Mouse (Mus musculus): ENCODE data around the gene Ubqln1. TPM values are rescaled to one million over a fixed set of nuclear protein-coding genes. Genes with fewer than 3 reads are reported as not detected.

Gene Ubqln1
- polyA plus RNA-seq, 1 experiment from 2014 or later: 85.6 TPM

DNA sequence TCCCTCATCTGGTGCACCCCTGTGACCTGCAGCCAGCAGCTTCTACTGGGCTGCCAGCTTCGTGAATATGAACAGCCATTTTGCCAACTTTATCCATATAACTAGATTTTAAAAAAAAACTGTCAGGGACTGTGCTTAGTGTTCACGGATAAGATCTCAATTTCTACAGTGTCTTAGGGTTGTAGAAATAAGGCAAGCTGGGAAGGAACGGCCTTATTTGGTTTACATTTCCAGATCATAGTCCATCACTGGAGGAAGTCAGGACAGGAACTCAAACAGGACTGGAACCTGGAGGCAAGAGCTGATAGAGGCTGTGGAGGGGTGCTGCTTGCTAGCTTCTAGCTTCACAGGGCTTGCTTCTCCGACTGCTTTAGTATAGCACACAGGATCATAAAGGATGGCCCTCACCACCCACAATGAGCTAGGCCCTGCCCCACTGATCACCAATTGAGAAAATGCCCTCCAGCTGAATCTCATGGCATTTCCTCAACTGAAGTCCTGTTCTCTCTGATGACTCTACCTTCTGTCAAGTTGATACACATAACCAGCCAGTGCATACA is 85.7 kb downstream of the Ubqln1 start:
- Histone ChIP-seq H3K4me1 (replicated peaks; ENCODE audit: control insufficient read depth, insufficient read depth, low read length) (peaks cover 20% of the 10 kb centered on the region), H3K9me3 (ENCODE audit: control insufficient read depth, low read length) (no peaks in the 10 kb centered on the region), H3K9ac (ENCODE audit: low read length) (peak overlapping the region; percentile 99), H3K27me3 (replicated peaks; ENCODE audit: control insufficient read depth, insufficient read depth, low read length) (no peaks in the 10 kb centered on the region), H3K4me3 (ENCODE audit: low read depth, low read length) (peak overlapping the region; percentile 100), H3K36me3 (ENCODE audit: control insufficient read depth, insufficient read depth, low read length) (peaks cover 14% of the 10 kb centered on the region), H3K27ac (ENCODE audit: low read depth) (peak overlapping the region; percentile 99), H3K4me2 (ENCODE audit: low read length) (peak overlapping the region; percentile 81)
- DNase-seq (ENCODE audit: low spot score) (no peak), ATAC-seq (replicated peaks; ENCODE audit: low FRiP score, low TSS enrichment, low read depth) (no peak)
- WGBS: 25% methylated on average over 4 of the region's 4 CpGs

DNA sequence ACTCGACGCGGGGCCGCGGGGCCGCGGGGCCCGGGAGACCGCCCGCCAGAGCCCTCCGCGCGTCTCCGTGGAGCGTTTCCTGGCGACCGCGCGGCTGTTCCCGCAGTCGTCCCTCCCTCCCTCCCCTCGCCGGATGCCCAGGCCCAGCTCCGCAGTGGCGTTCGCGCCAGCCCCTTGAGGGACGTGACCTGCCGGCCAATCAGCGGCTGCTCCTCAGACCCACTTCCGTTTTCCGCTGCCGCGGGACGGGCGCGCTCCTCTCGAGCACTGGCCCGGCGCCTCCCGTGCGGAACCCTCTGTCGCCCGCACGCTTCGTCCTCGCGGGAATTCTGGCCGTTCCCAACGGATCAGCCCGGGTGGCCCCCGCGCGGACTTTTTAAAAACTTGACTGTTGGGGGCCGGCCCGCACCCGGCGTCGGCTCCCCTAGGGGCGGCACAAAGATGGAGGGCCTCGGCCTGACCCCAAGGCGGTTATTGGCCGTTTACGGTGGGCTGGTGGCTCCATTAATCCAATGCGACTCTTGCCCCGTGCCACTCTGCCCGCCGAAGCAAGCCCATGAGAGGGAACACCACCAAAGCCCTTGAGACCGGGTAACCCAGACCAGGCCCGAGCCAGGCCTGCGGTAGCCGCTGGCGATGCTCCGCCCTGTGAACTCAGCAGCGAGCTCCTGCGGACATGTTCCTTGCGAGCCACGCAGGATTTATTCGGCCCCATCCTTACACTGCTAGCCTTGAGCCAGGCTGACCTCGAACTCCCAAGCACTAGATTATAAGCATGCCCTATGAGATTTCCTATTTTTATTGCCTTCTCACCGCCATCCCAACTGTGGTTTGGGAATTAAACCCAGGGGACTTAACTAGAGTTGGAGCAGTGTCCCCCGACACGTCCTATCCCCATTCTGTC is 86.4 kb downstream of the Ubqln1 start:
- Histone ChIP-seq H3K4me2 (ENCODE audit: low read length) (peak overlapping the region; percentile 81), H3K4me3 (ENCODE audit: low read depth, low read length) (peak overlapping the region; percentile 100), H3K36me3 (ENCODE audit: control insufficient read depth, insufficient read depth, low read length) (peaks cover 15% of the 10 kb centered on the region), H3K27ac (ENCODE audit: low read depth) (peak overlapping the region; percentile 99), H3K4me1 (replicated peaks; ENCODE audit: control insufficient read depth, insufficient read depth, low read length) (peaks cover 28% of the 10 kb centered on the region), H3K9ac (ENCODE audit: low read length) (peak overlapping the region; percentile 99), H3K27me3 (replicated peaks; ENCODE audit: control insufficient read depth, insufficient read depth, low read length) (no peaks in the 10 kb centered on the region), H3K9me3 (ENCODE audit: control insufficient read depth, low read length) (no peaks in the 10 kb centered on the region)
- under 1% methylated on average over 82 of the region's 83 CpGs for WGBS
- DNase-seq (ENCODE audit: low spot score): peak; percentile 96
- ATAC-seq (replicated peaks; ENCODE audit: low FRiP score, low TSS enrichment, low read depth): peak; percentile 97

DNA sequence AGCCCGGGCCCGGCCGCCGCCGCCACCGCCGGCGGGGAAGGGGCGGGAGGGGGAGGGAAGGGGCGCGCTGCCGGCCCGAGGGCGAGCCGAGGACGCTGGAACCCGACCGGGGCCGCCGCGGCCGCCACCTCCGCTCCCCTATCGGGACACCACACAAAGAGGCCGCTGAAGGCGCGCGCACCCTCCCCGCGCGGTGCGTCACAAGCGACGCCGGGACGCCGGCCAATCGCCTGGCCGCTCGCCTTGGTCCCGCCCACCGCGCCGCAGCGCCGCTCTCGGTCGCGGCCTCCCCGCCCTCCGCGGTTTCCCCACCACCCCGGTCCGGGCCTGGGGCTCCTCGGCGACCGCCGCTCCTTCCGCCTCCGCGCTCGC is 87.1 kb downstream of the Ubqln1 start, which contains the start of gene Hnrnpa0:
TSS of gene Hnrnpa0 (minus strand) at position 161 of the 372 bp plus-strand sequence.
- Histone ChIP-seq H3K36me3 (ENCODE audit: control insufficient read depth, insufficient read depth, low read length) (peaks cover 15% of the 10 kb centered on the region), H3K4me2 (ENCODE audit: low read length) (peak within 1 kb of the TSS; percentile 81), H3K27ac (ENCODE audit: low read depth) (peak within 1 kb of the TSS; percentile 99), H3K9ac (ENCODE audit: low read length) (peak within 1 kb of the TSS; percentile 99), H3K9me3 (ENCODE audit: control insufficient read depth, low read length) (no peaks in the 10 kb centered on the region), H3K4me1 (replicated peaks; ENCODE audit: control insufficient read depth, insufficient read depth, low read length) (peaks cover 34% of the 10 kb centered on the region), H3K27me3 (replicated peaks; ENCODE audit: control insufficient read depth, insufficient read depth, low read length) (no peaks in the 10 kb centered on the region), H3K4me3 (ENCODE audit: low read depth, low read length) (peak within 1 kb of the TSS; percentile 100)
- ATAC-seq (replicated peaks; ENCODE audit: low FRiP score, low TSS enrichment, low read depth): peak; percentile 93
- no peak for DNase-seq (ENCODE audit: low spot score)
- WGBS: under 1% methylated on average over 45 of the region's 62 CpGs

DNA sequence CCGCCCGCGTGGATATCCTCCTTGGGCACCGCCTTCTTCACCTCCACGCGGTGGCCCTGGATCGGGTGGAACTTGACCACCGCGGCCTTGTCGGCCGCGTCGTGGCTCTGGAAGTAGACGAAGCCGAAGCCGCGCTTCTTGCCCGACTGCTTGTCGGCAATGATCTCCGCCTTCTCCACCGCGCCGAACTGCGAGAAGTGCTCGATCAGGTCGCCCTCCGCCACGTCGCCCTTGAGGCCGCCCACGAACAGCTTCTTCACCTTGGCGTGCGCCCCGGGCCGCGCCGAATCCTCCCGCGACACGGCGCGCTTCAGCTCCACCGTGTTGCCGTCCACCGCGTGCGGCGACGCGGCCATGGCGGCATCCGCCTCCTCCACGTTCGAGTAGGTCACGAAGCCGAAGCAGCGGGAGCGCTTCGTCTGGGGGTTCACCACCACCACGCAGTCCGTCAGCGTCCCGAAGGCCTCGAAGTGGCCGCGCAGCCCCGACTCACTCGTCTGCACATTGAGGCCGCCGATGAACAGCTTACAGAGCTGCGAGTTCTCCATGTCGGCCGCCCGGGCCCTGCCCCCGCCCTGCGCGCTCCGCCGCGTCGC is 87.6 kb downstream of the Ubqln1 start:
- WGBS: under 1% methylated on average over 81 of the region's 81 CpGs
- Histone ChIP-seq H3K4me2 (ENCODE audit: low read length) (peak overlapping the region; percentile 69), H3K9ac (ENCODE audit: low read length) (peak overlapping the region; percentile 99), H3K36me3 (ENCODE audit: control insufficient read depth, insufficient read depth, low read length) (peaks cover 15% of the 10 kb centered on the region), H3K9me3 (ENCODE audit: control insufficient read depth, low read length) (no peaks in the 10 kb centered on the region), H3K4me3 (ENCODE audit: low read depth, low read length) (peak overlapping the region; percentile 100), H3K27ac (ENCODE audit: low read depth) (peak overlapping the region; percentile 99), H3K4me1 (replicated peaks; ENCODE audit: control insufficient read depth, insufficient read depth, low read length) (peaks cover 39% of the 10 kb centered on the region), H3K27me3 (replicated peaks; ENCODE audit: control insufficient read depth, insufficient read depth, low read length) (no peaks in the 10 kb centered on the region)
- ATAC-seq (replicated peaks; ENCODE audit: low FRiP score, low TSS enrichment, low read depth) (peak; percentile 38), DNase-seq (ENCODE audit: low spot score) (peak; percentile 89)

DNA sequence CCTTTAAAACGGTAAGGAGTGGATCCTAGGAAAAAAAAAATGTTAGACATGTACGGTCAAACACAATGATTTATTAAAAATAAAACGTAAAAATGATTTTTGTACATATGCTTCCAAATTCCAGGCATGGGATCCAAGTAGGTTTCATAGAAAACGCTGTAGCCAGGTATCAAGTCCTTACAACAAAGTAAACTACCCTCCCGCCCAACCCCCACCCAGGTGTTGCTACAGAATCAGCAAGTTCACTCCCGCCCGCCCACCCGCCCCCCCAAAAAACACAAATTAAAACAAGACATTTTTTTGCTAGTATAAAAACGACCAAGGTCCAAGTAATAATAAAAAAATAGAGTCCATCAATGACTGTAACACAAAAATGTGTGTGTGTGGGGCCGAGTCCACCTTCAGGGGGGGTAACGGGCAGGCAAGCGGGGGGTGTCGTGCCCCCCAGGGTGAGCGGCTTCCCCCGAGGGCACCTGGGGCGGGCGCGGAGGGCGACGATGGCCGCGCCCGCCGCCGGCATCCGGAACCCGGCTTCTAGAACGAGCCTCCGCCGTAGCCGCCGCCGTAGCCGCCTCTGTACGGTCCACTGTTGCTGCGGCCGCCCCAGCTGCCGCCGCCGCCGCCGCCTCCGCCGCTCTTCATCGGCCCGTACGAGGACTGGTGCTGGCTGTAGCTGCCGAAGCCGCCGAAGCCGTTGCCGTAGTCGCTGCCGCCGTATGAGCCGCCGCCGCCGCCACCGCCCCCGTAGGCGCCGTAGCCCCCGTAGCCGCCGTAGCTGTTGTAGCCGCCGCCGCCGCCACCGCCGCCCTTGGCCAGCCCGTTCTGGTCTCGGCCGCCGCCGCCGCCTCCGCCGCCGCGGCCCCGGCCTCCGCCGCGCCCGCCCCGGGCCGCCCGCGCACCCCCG is 88.3 kb downstream of the Ubqln1 start:
- H3K27me3 ChIP-seq (replicated peaks; ENCODE audit: control insufficient read depth, insufficient read depth, low read length): no peaks in the 10 kb centered on the region
- H3K27ac ChIP-seq (ENCODE audit: low read depth): peak overlapping the region; percentile 99
- under 1% methylated on average over 74 of the region's 92 CpGs for WGBS
- DNase-seq (ENCODE audit: low spot score): no peak
- H3K4me3 ChIP-seq (ENCODE audit: low read depth, low read length): peak overlapping the region; percentile 100
- peaks cover 15% of the 10 kb centered on the region for H3K36me3 ChIP-seq (ENCODE audit: control insufficient read depth, insufficient read depth, low read length)
- peak overlapping the region; percentile 69 for H3K4me2 ChIP-seq (ENCODE audit: low read length)
- H3K4me1 ChIP-seq (replicated peaks; ENCODE audit: control insufficient read depth, insufficient read depth, low read length): peaks cover 41% of the 10 kb centered on the region
- ATAC-seq (replicated peaks; ENCODE audit: low FRiP score, low TSS enrichment, low read depth): no peak
- peak overlapping the region; percentile 99 for H3K9ac ChIP-seq (ENCODE audit: low read length)
- H3K9me3 ChIP-seq (ENCODE audit: control insufficient read depth, low read length): no peaks in the 10 kb centered on the region

Other genes with a start within 250 kb of the Ubqln1 start
- 3.0 and 3.3 TPM in 2 replicates for gene Klhl3, start 102.1 kb downstream of the Ubqln1 start, polyA plus RNA-seq (2014; fragmentation: Nextera tagmentation; extraction: Ambion mirVana)
- gene Hnrnpa0, start 87.1 kb downstream of the Ubqln1 start, polyA plus RNA-seq (2014; fragmentation: Nextera tagmentation; extraction: Ambion mirVana): 42.5 and 42.8 TPM in 2 replicates
- 35.7 and 39.0 TPM in 2 replicates for gene Idnk, start 58.0 kb downstream of the Ubqln1 start, polyA plus RNA-seq (2014; fragmentation: Nextera tagmentation; extraction: Ambion mirVana)
- 21.0 and 21.5 TPM in 2 replicates for gene Gkap1, start 60.0 kb upstream of the Ubqln1 start, polyA plus RNA-seq (2014; fragmentation: Nextera tagmentation; extraction: Ambion mirVana)
- gene Kif27, start 143.5 kb upstream of the Ubqln1 start, polyA plus RNA-seq (2014; fragmentation: Nextera tagmentation; extraction: Ambion mirVana): 0.52 and 1.0 TPM in 2 replicates
- 34.0 and 35.6 TPM in 2 replicates for gene 2210016F16Rik, start 169.6 kb upstream of the Ubqln1 start, polyA plus RNA-seq (2014; fragmentation: Nextera tagmentation; extraction: Ambion mirVana)
- 21.2 and 26.0 TPM in 2 replicates for gene Rmi1, start 186.6 kb upstream of the Ubqln1 start, polyA plus RNA-seq (2014; fragmentation: Nextera tagmentation; extraction: Ambion mirVana)
- 1,414 and 1,590 TPM in 2 replicates for gene Hnrnpk, start 187.7 kb upstream of the Ubqln1 start, polyA plus RNA-seq (2014; fragmentation: Nextera tagmentation; extraction: Ambion mirVana)

All from intestine, embryonic 14.5 days (tissue).